In genomic region chr7:117588426-117588825, GRCm38 (mm10) we compare ENCODE assay signal across 19 mouse cellular contexts.
DNase-seq lines count a peak whose midpoint lies in the region; ATAC-seq and TF ChIP-seq lines count a peak whose summit lies in the region.
"Had no signal": no experiment of that assay in that cellular context is flagged by ENCODE, and none has a peak within 500 bp of the region (broad histone marks: within the 10 kb centered on the region; RNA-seq: fewer than 3 reads in every experiment).

No protein-coding gene starts in this region.

- no peak for TF ChIP-seq POLR2A in heart, adult 2 months (IDR thresholded peaks at IDR 0.05; ENCODE audit: insufficient read depth, low read depth, low read length)

- H3K36me3 ChIP-seq in heart, postnatal 0 days (replicated peaks; ENCODE audit: control insufficient read depth, insufficient read depth, low read length): no peaks in the 10 kb centered on the region
- no peaks in the 10 kb centered on the region for H3K36me3 ChIP-seq in heart, adult 2 months (ENCODE audit: control insufficient read depth, insufficient read depth, low read length)
- H3K36me3 ChIP-seq in midbrain, postnatal 0 days (ENCODE audit: insufficient read depth, low read length): no peaks in the 10 kb centered on the region
- H3K36me3 ChIP-seq: liver, embryonic 13.5 days; midbrain, embryonic 12.5 days had no signal

- intact Hi-C loops in heart, adult 2 months (cut with DNase I): no loop called here

- ATAC-seq in heart, postnatal 0 days (ENCODE audit: insufficient read depth, low read depth): no peak
- ATAC-seq in midbrain, postnatal 0 days (ENCODE audit: low FRiP score): no peak
- ATAC-seq: inflammation-experienced regulatory T-cells, adult 6 months; Patski had no signal

- no peak overlapping the region for H3K4me2 ChIP-seq in heart, postnatal 0 days (ENCODE audit: low read depth, low read length)
- no peak overlapping the region for H3K4me2 ChIP-seq in midbrain, postnatal 0 days (ENCODE audit: low read depth, low read length, poor library complexity, severe bottlenecking)
- H3K4me2 ChIP-seq: heart, embryonic 11.5 days; hindbrain, embryonic 13.5 days; liver, embryonic 13.5 days; midbrain, embryonic 12.5 days had no signal

- no peak overlapping the region for H3K4me3 ChIP-seq in heart, postnatal 0 days (ENCODE audit: low read depth, low read length)
- no peak overlapping the region for H3K4me3 ChIP-seq in heart, adult 2 months
- no peak overlapping the region for H3K4me3 ChIP-seq in midbrain, postnatal 0 days (ENCODE audit: low read depth, low read length)
- H3K4me3 ChIP-seq: gastrocnemius, adult 2 months; hindbrain, embryonic 13.5 days; liver, embryonic 13.5 days; midbrain, embryonic 12.5 days had no signal

- H3K27ac ChIP-seq in heart, postnatal 0 days (ENCODE audit: low read depth): no peak overlapping the region
- H3K27ac ChIP-seq in heart, adult 2 months: no peak overlapping the region
- H3K27ac ChIP-seq in midbrain, postnatal 0 days (ENCODE audit: low read depth, low read length): no peak overlapping the region; the same call in 1 of the 2 replicates
- H3K27ac ChIP-seq: gastrocnemius, adult 2 months; hindbrain, embryonic 13.5 days; liver, embryonic 13.5 days; midbrain, embryonic 12.5 days had no signal

- no peaks in the 10 kb centered on the region for H3K9me3 ChIP-seq in heart, postnatal 0 days (replicated peaks; ENCODE audit: control insufficient read depth, low read length)
- no peaks in the 10 kb centered on the region for H3K9me3 ChIP-seq in midbrain, postnatal 0 days (ENCODE audit: low read length)
- H3K9me3 ChIP-seq: hindbrain, embryonic 13.5 days; liver, embryonic 13.5 days; midbrain, embryonic 12.5 days had no signal

- TF ChIP-seq EP300 in heart, postnatal 0 days (IDR thresholded peaks at IDR 0.05; ENCODE audit: low read depth): no peak
- TF ChIP-seq EP300 in heart, adult 2 months (IDR thresholded peaks at IDR 0.05; ENCODE audit: insufficient read depth, low read depth, low read length): no peak

- H3K27me3 ChIP-seq in heart, postnatal 0 days (ENCODE audit: control insufficient read depth, insufficient read depth, low read length): no peaks in the 10 kb centered on the region
- H3K27me3 ChIP-seq in heart, adult 2 months (ENCODE audit: control insufficient read depth, insufficient read depth, low read length): no peaks in the 10 kb centered on the region
- H3K27me3 ChIP-seq in midbrain, postnatal 0 days (ENCODE audit: insufficient read depth, low read length): no peaks in the 10 kb centered on the region
- H3K27me3 ChIP-seq: hindbrain, embryonic 13.5 days; liver, embryonic 13.5 days; Patski had no signal

- DNase-seq in heart, postnatal 0 days (ENCODE audit: low spot score): peak; percentile 31
- no peak for DNase-seq in heart, adult 2 months
- peak; percentile 22 for DNase-seq in kidney, postnatal 10 days
- no peak for DNase-seq in kidney, adult 11 months
- DNase-seq in lung, postnatal 10 days: peak; percentile 15
- DNase-seq in lung, adult 18-20 months: no peak
- peak; percentile 37 for DNase-seq in midbrain, postnatal 0 days (ENCODE audit: low spot score)
- DNase-seq: adrenal gland, postnatal 36 days; cerebellum, adult 11 months; cerebellum, adult 9-11 months; gastrocnemius, adult 2 months; liver, embryonic 13.5 days; right cerebral cortex, postnatal 4 days; thymus, postnatal 25 days had no signal

- WGBS in heart, postnatal 0 days: 3% methylated on average over 1 of the region's 1 CpGs
- 8% methylated on average over 1 of the region's 1 CpGs for WGBS in heart, adult 2 months
- WGBS in midbrain, postnatal 0 days: 22% methylated on average over 1 of the region's 1 CpGs

- H3K9ac ChIP-seq in heart, postnatal 0 days (replicated peaks; ENCODE audit: low read depth, low read length): no peak overlapping the region
- H3K9ac ChIP-seq in heart, adult 2 months (ENCODE audit: low read depth, low read length): no peak overlapping the region
- no peak overlapping the region for H3K9ac ChIP-seq in midbrain, postnatal 0 days (replicated peaks; ENCODE audit: low read length, poor library complexity, severe bottlenecking)
- H3K9ac ChIP-seq: hindbrain, embryonic 13.5 days; liver, embryonic 13.5 days; midbrain, embryonic 12.5 days had no signal

- H3K79me2 ChIP-seq in heart, adult 2 months (replicated peaks; ENCODE audit: control insufficient read depth, insufficient read depth, low read length): no peaks in the 10 kb centered on the region

- no peaks in the 10 kb centered on the region for H3K4me1 ChIP-seq in heart, postnatal 0 days (ENCODE audit: control insufficient read depth, insufficient read depth)
- H3K4me1 ChIP-seq in heart, adult 2 months (ENCODE audit: control insufficient read depth, insufficient read depth, low read length): no peaks in the 10 kb centered on the region
- peaks cover 7% of the 10 kb centered on the region; the same call in 1 of the 2 replicates for H3K4me1 ChIP-seq in midbrain, postnatal 0 days (ENCODE audit: insufficient read depth, low read length)

- no peak for TF ChIP-seq CTCF in heart, postnatal 0 days (IDR thresholded peaks at IDR 0.05; ENCODE audit: low read depth)
- no peak for TF ChIP-seq CTCF in heart, adult 2 months (IDR thresholded peaks at IDR 0.05)
- TF ChIP-seq CTCF in midbrain, postnatal 0 days (IDR thresholded peaks at IDR 0.05): no peak

Comparison
In these comparisons a context has a peak if more than half of its experiments do, and no peak if none do; other contexts are left out.
1. DNase-seq: peak in heart, postnatal 0 days (single experiment), kidney, postnatal 10 days (single experiment), lung, postnatal 10 days (single experiment) and midbrain, postnatal 0 days (single experiment); none in heart, adult 2 months (0 of 2), kidney, adult 11 months (single experiment) and lung, adult 18-20 months (0 of 2).